Mouse (Mus musculus) E14TG2a.4 (cell line): ENCODE measurements around the gene Eml4.

Experiments used
- H3K27me3 ChIP-seq: 2 replicates; pipeline ENCODE4 v1.6.1; 2014; ENCODE audit warnings: low read length, control low read depth; ENCODE audit not compliant: insufficient read depth
- H3K36me3 ChIP-seq: 2 replicates; pipeline ENCODE4 v1.6.1; 2014; ENCODE audit warnings: low read length, control low read depth; ENCODE audit not compliant: insufficient read depth
- H3K4me1 ChIP-seq: replicated peaks from 2 replicates; pipeline ENCODE4 v1.6.1; 2014; ENCODE audit warnings: low read depth, low read length, control low read depth
- H3K4me3 ChIP-seq: replicated peaks from 2 replicates; pipeline ENCODE4 v1.5.1; 2014; ENCODE audit warnings: mild to moderate bottlenecking, low read length
- H3K9me3 ChIP-seq: 2 replicates; pipeline ENCODE4 v1.6.1; 2014; ENCODE audit warnings: low read length, control low read depth
- CTCF ChIP-seq: conservative IDR thresholded peaks from 2 replicates; pipeline ENCODE4 v1.5.1; 2014; ENCODE audit warnings: low read length
- NANOG ChIP-seq: IDR thresholded peaks from 2 replicates; pipeline ENCODE4 v1.6.1; 2014; ENCODE audit warnings: borderline replicate concordance, low read length, mixed read lengths
- POU5F1 ChIP-seq: IDR thresholded peaks from 2 replicates; pipeline ENCODE4 v1.6.1; 2014; ENCODE audit warnings: low read length, borderline replicate concordance

Eml4 gene

GRCm38 (mm10) chr17:83352456-83352855, 1.7 kb downstream of the Eml4 start:
- H3K27me3 ChIP-seq, result no peaks in the 10 kb centered on the region; the same call in 1 of the 2 replicates
- H3K9me3 ChIP-seq, result no peaks in the 10 kb centered on the region
- TF ChIP-seq NANOG (no peak), POU5F1 (no peak), CTCF (no peak)
- peaks cover 41% of the 10 kb centered on the region for H3K4me1 ChIP-seq
- no peaks in the 10 kb centered on the region for H3K36me3 ChIP-seq
- H3K4me3 ChIP-seq, result peak overlapping the region; percentile 88

- Histone ChIP-seq H3K4me1 (peaks cover 41% of the 10 kb centered on the region), H3K9me3 (no peaks in the 10 kb centered on the region), H3K27me3 (no peaks in the 10 kb centered on the region; the same call in 1 of the 2 replicates), H3K4me3 (no peak overlapping the region), H3K36me3 (no peaks in the 10 kb centered on the region)
- no peak for TF ChIP-seq CTCF
- no peak for TF ChIP-seq NANOG
- TF ChIP-seq POU5F1, result no peak
Observed at GRCm38 (mm10) chr17:83353011-83353410, 2.3 kb downstream of the Eml4 start.

- Histone ChIP-seq H3K9me3 (no peaks in the 10 kb centered on the region), H3K27me3 (no peaks in the 10 kb centered on the region), H3K36me3 (no peaks in the 10 kb centered on the region), H3K4me1 (peaks cover 41% of the 10 kb centered on the region), H3K4me3 (no peak overlapping the region)
- no peak for TF ChIP-seq POU5F1
- no peak for TF ChIP-seq NANOG
- no peak for TF ChIP-seq CTCF
Observed at GRCm38 (mm10) chr17:83353460-83353859, 2.7 kb downstream of the Eml4 start.

- Histone ChIP-seq H3K27me3 (no peaks in the 10 kb centered on the region), H3K36me3 (peaks cover 5% of the 10 kb centered on the region; the same call in 1 of the 2 replicates), H3K4me1 (peaks cover 44% of the 10 kb centered on the region), H3K9me3 (no peaks in the 10 kb centered on the region), H3K4me3 (no peak overlapping the region)
- TF ChIP-seq CTCF, result no peak
- no peak for TF ChIP-seq NANOG
Observed at GRCm38 (mm10) chr17:83355481-83355880, 4.8 kb downstream of the Eml4 start.

- no peaks in the 10 kb centered on the region for H3K27me3 ChIP-seq
- H3K4me1 ChIP-seq, result peaks cover 31% of the 10 kb centered on the region
- peaks cover 34% of the 10 kb centered on the region for H3K9me3 ChIP-seq
- TF ChIP-seq CTCF (no peak), NANOG (no peak), POU5F1 (no peak)
- H3K4me3 ChIP-seq, result no peak overlapping the region
- H3K36me3 ChIP-seq, result peaks cover 33% of the 10 kb centered on the region
Observed at GRCm38 (mm10) chr17:83359934-83360333, 9.2 kb downstream of the Eml4 start.

- H3K4me1 ChIP-seq, result peaks cover 25% of the 10 kb centered on the region
- no peak for TF ChIP-seq CTCF
- peak; percentile 89 for TF ChIP-seq NANOG
- TF ChIP-seq POU5F1, result no peak
- H3K9me3 ChIP-seq, result peaks cover 44% of the 10 kb centered on the region
- no peak overlapping the region for H3K4me3 ChIP-seq
- peaks cover 37% of the 10 kb centered on the region for H3K36me3 ChIP-seq
- H3K27me3 ChIP-seq, result no peaks in the 10 kb centered on the region
Observed at GRCm38 (mm10) chr17:83360796-83361566, 10.2 kb downstream of the Eml4 start.

- Histone ChIP-seq H3K36me3 (peaks cover 58% of the 10 kb centered on the region), H3K4me3 (no peak overlapping the region), H3K27me3 (no peaks in the 10 kb centered on the region), H3K9me3 (peaks cover 66% of the 10 kb centered on the region), H3K4me1 (peaks cover 25% of the 10 kb centered on the region)
- no peak for TF ChIP-seq POU5F1
- TF ChIP-seq NANOG, result no peak
- no peak for TF ChIP-seq CTCF
Observed at GRCm38 (mm10) chr17:83363081-83363480, 12.3 kb downstream of the Eml4 start.

- no peaks in the 10 kb centered on the region for H3K27me3 ChIP-seq
- no peak for TF ChIP-seq POU5F1
- TF ChIP-seq CTCF, result no peak
- no peak for TF ChIP-seq NANOG
- H3K36me3 ChIP-seq, result peaks cover 70% of the 10 kb centered on the region
- peaks cover 25% of the 10 kb centered on the region for H3K4me1 ChIP-seq
- H3K4me3 ChIP-seq, result no peak overlapping the region
- H3K9me3 ChIP-seq, result peaks cover 78% of the 10 kb centered on the region
Observed at GRCm38 (mm10) chr17:83364296-83364695, 13.6 kb downstream of the Eml4 start.

GRCm38 (mm10) chr17:83365130-83365529, 14.4 kb downstream of the Eml4 start:
- H3K4me1 ChIP-seq, result peaks cover 16% of the 10 kb centered on the region
- TF ChIP-seq NANOG (no peak), POU5F1 (no peak), CTCF (no peak)
- H3K36me3 ChIP-seq, result peaks cover 70% of the 10 kb centered on the region
- no peaks in the 10 kb centered on the region for H3K27me3 ChIP-seq
- peaks cover 85% of the 10 kb centered on the region for H3K9me3 ChIP-seq
- H3K4me3 ChIP-seq, result no peak overlapping the region
